Mouse (Mus musculus) spleen, embryonic (tissue): Measurements from ENCODE around the gene Hoxb5.

Source experiments
- CTCF ChIA-PET: fragments of 350-600 bp; sonication (Branson Sonifier 250); formaldehyde crosslinking; loops from one replicate; lab custom pipeline; 2022; lab: Charles Lee

Hoxb5 gene

GRCm38 (mm10) chr11:96350341-96350624, 47.1 kb downstream of the Hoxb5 start, which contains the start of gene Hoxb2:
Gene Hoxb2 (plus strand): TSS chr11:96350525.
- CTCF ChIA-PET = interaction anchor here (0.7 kb wide), 1 partner anchor 19 kb away, joined by 3 read pairs; no protein-coding TSS in a partner anchor

- CTCF ChIA-PET = interaction anchor here (0.7 kb wide), 1 partner anchor 19 kb away, joined by 3 read pairs; no protein-coding TSS in a partner anchor
Observed at GRCm38 (mm10) chr11:96350791-96351190, 47.7 kb downstream of the Hoxb5 start.

- CTCF ChIA-PET = no interaction called here
Observed at GRCm38 (mm10) chr11:96351312-96351711, 48.2 kb downstream of the Hoxb5 start.

GRCm38 (mm10) chr11:96351831-96352230, 48.7 kb downstream of the Hoxb5 start:
- CTCF ChIA-PET = interaction anchor here (0.6 kb wide), 1 partner anchor 42 kb away, joined by 4 read pairs; no protein-coding TSS in a partner anchor

- CTCF ChIA-PET = no interaction called here
Observed at GRCm38 (mm10) chr11:96352691-96353521, 49.8 kb downstream of the Hoxb5 start.

GRCm38 (mm10) chr11:96353522-96353841, 50.3 kb downstream of the Hoxb5 start:
- CTCF ChIA-PET = no interaction called here

- CTCF ChIA-PET = no interaction called here
Observed at GRCm38 (mm10) chr11:96353939-96354338, 50.8 kb downstream of the Hoxb5 start.

- CTCF ChIA-PET = no interaction called here
Observed at GRCm38 (mm10) chr11:96354376-96354775, 51.2 kb downstream of the Hoxb5 start.

GRCm38 (mm10) chr11:96354801-96355311, 51.7 kb downstream of the Hoxb5 start:
- CTCF ChIA-PET = no interaction called here
